Mouse (Mus musculus) c-Kit-positive CD71-positive TER-119-positive erythroid progenitor cells, embryonic 14.5 days (primary cell): ENCODE results near the gene Sqstm1.

Experiments used
- DNase-seq: peaks from one replicate; pipeline ENCODE4 v3.0.0-alpha.2; 2013; ENCODE audit warnings: low spot score

Gene Sqstm1

GRCm38 (mm10) chr11:50230481-50231304 lies 20.1 kb upstream of the Sqstm1 start:
- DNase-seq: no peak

- no peak for DNase-seq
Observed at GRCm38 (mm10) chr11:50229252-50229910, 18.8 kb upstream of the Sqstm1 start.

- DNase-seq: no peak
Observed at GRCm38 (mm10) chr11:50228772-50229171, 18.1 kb upstream of the Sqstm1 start.

GRCm38 (mm10) chr11:50227736-50228135 lies 17.1 kb upstream of the Sqstm1 start:
- no peak for DNase-seq

GRCm38 (mm10) chr11:50227226-50227625 lies 16.6 kb upstream of the Sqstm1 start:
- no peak for DNase-seq

GRCm38 (mm10) chr11:50226406-50226805 lies 15.8 kb upstream of the Sqstm1 start:
- no peak for DNase-seq

GRCm38 (mm10) chr11:50225611-50226378 lies 15.2 kb upstream of the Sqstm1 start:
- DNase-seq: no peak

- peak; percentile 88 for DNase-seq
Observed at GRCm38 (mm10) chr11:50224671-50225530, 14.3 kb upstream of the Sqstm1 start.

- no peak for DNase-seq
Observed at GRCm38 (mm10) chr11:50223783-50224662, 13.4 kb upstream of the Sqstm1 start.

- DNase-seq: no peak
Observed at GRCm38 (mm10) chr11:50222559-50223276, 12.1 kb upstream of the Sqstm1 start.

- no peak for DNase-seq
Observed at GRCm38 (mm10) chr11:50219833-50220232, 9.2 kb upstream of the Sqstm1 start.

- no peak for DNase-seq
Observed at GRCm38 (mm10) chr11:50217811-50218210, 7.2 kb upstream of the Sqstm1 start.

- no peak for DNase-seq
Observed at GRCm38 (mm10) chr11:50216724-50217366, 6.2 kb upstream of the Sqstm1 start.

GRCm38 (mm10) chr11:50215633-50216032 lies 5.0 kb upstream of the Sqstm1 start:
- DNase-seq: no peak

- no peak for DNase-seq
Observed at GRCm38 (mm10) chr11:50214631-50215030, 4.0 kb upstream of the Sqstm1 start.

GRCm38 (mm10) chr11:50212848-50213758 lies 2.5 kb upstream of the Sqstm1 start:
- no peak for DNase-seq

- DNase-seq: no peak
Observed at GRCm38 (mm10) chr11:50212060-50212739, 1.6 kb upstream of the Sqstm1 start.
